ENCODE assay signal across 19 mouse cellular contexts in genomic region chr4:98060601-98061000, GRCm38 (mm10).
A peak's percentile ranks its signal among the peaks of the same experiment; 100 is the strongest.
DNase-seq lines count a peak whose midpoint lies in the region; ATAC-seq and TF ChIP-seq lines count a peak whose summit lies in the region.
"Had no signal": no experiment of that assay in that cellular context is flagged by ENCODE, and none has a peak within 500 bp of the region (broad histone marks: within the 10 kb centered on the region; RNA-seq: fewer than 3 reads in every experiment).

No protein-coding gene starts in this region.

- ATAC-seq in lung, embryonic 15.5 days (ENCODE audit: borderline replicate concordance, extremely low read depth, low FRiP score, low TSS enrichment): no peak
- ATAC-seq: CD4-positive, CD25-positive, alpha-beta regulatory T cell, adult 4 months; forebrain, embryonic 16.5 days; intestine, embryonic 15.5 days had no signal

- no peak overlapping the region for H3K4me3 ChIP-seq in heart, adult 2 months
- no peak overlapping the region for H3K4me3 ChIP-seq in lung, embryonic 15.5 days
- H3K4me3 ChIP-seq in brown adipose tissue, adult 24 weeks (ENCODE audit: insufficient read depth, low read depth, low read length): no peak overlapping the region
- no peak overlapping the region for H3K4me3 ChIP-seq in hindbrain, embryonic 10.5 days
- H3K4me3 ChIP-seq: embryonic facial prominence, embryonic 15.5 days; hindbrain, embryonic 13.5 days; intestine, embryonic 15.5 days had no signal

- TF ChIP-seq POLR2A in heart, adult 2 months (IDR thresholded peaks at IDR 0.05; ENCODE audit: insufficient read depth, low read depth, low read length): no peak

- no peak for TF ChIP-seq EP300 in heart, adult 2 months (IDR thresholded peaks at IDR 0.05; ENCODE audit: insufficient read depth, low read depth, low read length)

- no peaks in the 10 kb centered on the region for H3K9me3 ChIP-seq in lung, embryonic 15.5 days
- no peaks in the 10 kb centered on the region for H3K9me3 ChIP-seq in hindbrain, embryonic 10.5 days
- H3K9me3 ChIP-seq: embryonic facial prominence, embryonic 15.5 days; hindbrain, embryonic 13.5 days; intestine, embryonic 15.5 days had no signal

- H3K36me3 ChIP-seq in heart, adult 2 months (ENCODE audit: control insufficient read depth, insufficient read depth, low read length): peaks cover 5% of the 10 kb centered on the region
- H3K36me3 ChIP-seq in lung, embryonic 15.5 days: peaks cover 7% of the 10 kb centered on the region
- peaks cover 10% of the 10 kb centered on the region for H3K36me3 ChIP-seq in hindbrain, embryonic 10.5 days
- H3K36me3 ChIP-seq: intestine, embryonic 15.5 days had no signal

- no peak for TF ChIP-seq CTCF in heart, adult 2 months (IDR thresholded peaks at IDR 0.05)

- H3K27me3 ChIP-seq in heart, adult 2 months (ENCODE audit: control insufficient read depth, insufficient read depth, low read length): no peaks in the 10 kb centered on the region
- H3K27me3 ChIP-seq in lung, embryonic 15.5 days: no peaks in the 10 kb centered on the region
- H3K27me3 ChIP-seq in hindbrain, embryonic 10.5 days (ENCODE audit: insufficient read depth, poor library complexity, severe bottlenecking): no peaks in the 10 kb centered on the region
- H3K27me3 ChIP-seq: embryonic facial prominence, embryonic 15.5 days; hindbrain, embryonic 13.5 days; intestine, embryonic 15.5 days had no signal

- H3K4me1 ChIP-seq in heart, adult 2 months (ENCODE audit: control insufficient read depth, insufficient read depth, low read length): peaks cover 4% of the 10 kb centered on the region
- peaks cover 13% of the 10 kb centered on the region; the same call in 1 of the 2 replicates for H3K4me1 ChIP-seq in lung, embryonic 15.5 days
- H3K4me1 ChIP-seq in brown adipose tissue, adult 24 weeks (ENCODE audit: control insufficient read depth, insufficient read depth, insufficient read length, low read length): peaks cover 4% of the 10 kb centered on the region
- H3K4me1 ChIP-seq in hindbrain, embryonic 10.5 days (replicated peaks): no peaks in the 10 kb centered on the region
- H3K4me1 ChIP-seq: embryonic facial prominence, embryonic 15.5 days; hindbrain, embryonic 13.5 days; intestine, embryonic 15.5 days had no signal

- DNase-seq in adrenal gland, adult (ENCODE audit: inconsistent age in 2 of 2, low spot score in 1 of 2): peak; percentile 46 to 83
- no peak for DNase-seq in adrenal gland, postnatal 25 days
- DNase-seq in heart, adult 2 months: no peak
- DNase-seq in heart, postnatal 36 days: no peak
- no peak for DNase-seq in lung, adult 18-20 months
- DNase-seq in hindbrain, embryonic 10.5 days (ENCODE audit: low spot score): no peak
- DNase-seq: B cell, adult 2 months; cerebellum, adult 2 months; cerebellum, postnatal 10 days; gastrocnemius, postnatal 10 days; heart, postnatal 4 days; kidney, adult 18-20 months had no signal

- no peak overlapping the region for H3K4me2 ChIP-seq in lung, embryonic 15.5 days
- H3K4me2 ChIP-seq: embryonic facial prominence, embryonic 15.5 days; hindbrain, embryonic 13.5 days; intestine, embryonic 15.5 days had no signal

- peak overlapping the region; percentile 26; the same call in 1 of the 2 replicates for H3K27ac ChIP-seq in heart, adult 2 months
- 0 out of 2 replicates have a peak overlapping the region, but pooled peaks have one; percentile 8 for H3K27ac ChIP-seq in lung, embryonic 15.5 days
- H3K27ac ChIP-seq in brown adipose tissue, adult 24 weeks (replicated peaks; ENCODE audit: low read depth, low read length): peak overlapping the region; percentile 90
- H3K27ac ChIP-seq in hindbrain, embryonic 10.5 days: no peak overlapping the region
- H3K27ac ChIP-seq: embryonic facial prominence, embryonic 15.5 days; hindbrain, embryonic 13.5 days; intestine, embryonic 15.5 days had no signal

- intact Hi-C loops in heart, adult 2 months (cut with DNase I): no loop called here
- intact Hi-C loops in heart, postnatal 36 days (cut with DNase I): no loop called here

- 46% methylated on average over 1 of the region's 1 CpGs for WGBS in heart, adult 2 months
- WGBS in lung, embryonic 15.5 days: 18% methylated on average over 1 of the region's 1 CpGs
- WGBS in hindbrain, embryonic 10.5 days: 54% methylated on average over 1 of the region's 1 CpGs

- H3K9ac ChIP-seq in heart, adult 2 months (ENCODE audit: low read depth, low read length): no peak overlapping the region
- no peak overlapping the region for H3K9ac ChIP-seq in lung, embryonic 15.5 days
- H3K9ac ChIP-seq: embryonic facial prominence, embryonic 15.5 days; hindbrain, embryonic 13.5 days; intestine, embryonic 15.5 days had no signal

- H3K79me2 ChIP-seq in heart, adult 2 months (replicated peaks; ENCODE audit: control insufficient read depth, insufficient read depth, low read length): no peaks in the 10 kb centered on the region

Comparison
In these comparisons a context has a peak if more than half of its experiments do, and no peak if none do; other contexts are left out.
1. DNase-seq: peak in adrenal gland, adult (2 of 2); none in adrenal gland, postnatal 25 days (single experiment), heart, adult 2 months (0 of 2), heart, postnatal 36 days (0 of 2), lung, adult 18-20 months (0 of 2) and hindbrain, embryonic 10.5 days (single experiment).